Mouse (Mus musculus): ENCODE measurements at regions not wholly inside any gene's neighbourhood (a gene's known extent, or its start where the extent isn't known, plus 50 kb on each side); places are given as distances from the start of the nearest gene placed in this dataset.

- H3K79me2 ChIP-seq (ENCODE audit: control insufficient read depth, insufficient read depth, low read length, poor library complexity), result no peaks in the 10 kb centered on the region
- no peaks in the 10 kb centered on the region for H3K36me3 ChIP-seq (ENCODE audit: control insufficient read depth in 1 of 2, insufficient read depth in 2 of 2, low read length in 2 of 2)
- no peak for TF ChIP-seq SMC3 (IDR thresholded peaks at IDR 0.05; ENCODE audit: low read depth, low read length)
- TF ChIP-seq MXI1 (IDR thresholded peaks at IDR 0.05; ENCODE audit: low read depth, low read length), result no peak
- TF ChIP-seq RAD21 (IDR thresholded peaks at IDR 0.05; ENCODE audit: low read depth, low read length), result no peak
- TF ChIP-seq CHD1 (IDR thresholded peaks at IDR 0.05; ENCODE audit: low read depth, low read length), result no peak
- no peak for TF ChIP-seq ZNF384 (IDR thresholded peaks at IDR 0.05; ENCODE audit: low read depth, low read length)
- no peak for TF ChIP-seq EP300 (IDR thresholded peaks at IDR 0.05; ENCODE audit: low read depth in 1 of 2, low read length in 2 of 2)
- no peak for TF ChIP-seq HCFC1 (IDR thresholded peaks at IDR 0.05; ENCODE audit: low read depth, low read length)
- no peak for TF ChIP-seq GABPA (IDR thresholded peaks at IDR 0.05; ENCODE audit: low read depth, low read length)
- no peak for TF ChIP-seq NELFE (IDR thresholded peaks at IDR 0.05; ENCODE audit: low read depth, low read length)
- TF ChIP-seq TCF12 (IDR thresholded peaks at IDR 0.05; ENCODE audit: low read depth, low read length), result no peak
- TF ChIP-seq ELF1 (IDR thresholded peaks at IDR 0.05; ENCODE audit: low read depth, low read length), result no peak
- no peak for TF ChIP-seq CHD2 (IDR thresholded peaks at IDR 0.05; ENCODE audit: low read length)
- TF ChIP-seq SIN3A (IDR thresholded peaks at IDR 0.05; ENCODE audit: low read length), result no peak
- no peak for TF ChIP-seq ETS1 (IDR thresholded peaks at IDR 0.05; ENCODE audit: low read depth, low read length)
- TF ChIP-seq MYB (IDR thresholded peaks at IDR 0.05; ENCODE audit: low read depth, low read length), result no peak
- no peak for TF ChIP-seq CTCF (IDR thresholded peaks at IDR 0.05 in 2 of 3, conservative IDR thresholded peaks at IDR 0.05 in 1 of 3; ENCODE audit: control insufficient read depth in 1 of 3, insufficient read depth in 1 of 3, low read depth in 2 of 3, low read length in 3 of 3, poor library complexity in 1 of 3, severe bottlenecking in 1 of 3)
- TF ChIP-seq POLR2AphosphoS2 (IDR thresholded peaks at IDR 0.05; ENCODE audit: low read length), result no peak
- TF ChIP-seq JUND (IDR thresholded peaks at IDR 0.05; ENCODE audit: low read depth, low read length), result no peak
- no peak for TF ChIP-seq RCOR1 (IDR thresholded peaks at IDR 0.05; ENCODE audit: low read depth, low read length)
- no peak for TF ChIP-seq UBTF (IDR thresholded peaks at IDR 0.05; ENCODE audit: borderline replicate concordance, insufficient read depth, low read depth, low read length)
- no peak overlapping the region for H3K27ac ChIP-seq (ENCODE audit: control insufficient read depth, low read depth, low read length)
- no peak for DNase-seq (ENCODE audit: low read depth, low spot score)
- no peaks in the 10 kb centered on the region for H3K9me3 ChIP-seq (replicated peaks; ENCODE audit: insufficient read depth, low read length)
- H3K4me3 ChIP-seq (ENCODE audit: control insufficient read depth in 1 of 2, insufficient read depth in 1 of 2, low read depth in 2 of 2, low read length in 2 of 2), result no peak overlapping the region
- H3K9ac ChIP-seq (ENCODE audit: control insufficient read depth, low read depth, low read length, poor library complexity, severe bottlenecking), result no peak overlapping the region
- H3K4me1 ChIP-seq (ENCODE audit: control insufficient read depth in 1 of 2, insufficient read depth in 2 of 2, low read length in 2 of 2), result no peaks in the 10 kb centered on the region
- no peaks in the 10 kb centered on the region for H3K27me3 ChIP-seq (ENCODE audit: control insufficient read depth in 1 of 2, insufficient read depth in 2 of 2, low read length in 2 of 2)
These were observed 185.4 kb upstream of the Gk2 start for GRCm38 (mm10) chr5:97642251-97642650.

- H3K36me3 ChIP-seq (ENCODE audit: control insufficient read depth in 1 of 2, insufficient read depth in 2 of 2, low read length in 2 of 2), result no peaks in the 10 kb centered on the region
- H3K79me2 ChIP-seq (ENCODE audit: control insufficient read depth, insufficient read depth, low read length, poor library complexity), result no peaks in the 10 kb centered on the region
- no peak overlapping the region for H3K4me3 ChIP-seq (ENCODE audit: control insufficient read depth in 1 of 2, insufficient read depth in 1 of 2, low read depth in 2 of 2, low read length in 2 of 2)
- H3K27ac ChIP-seq (ENCODE audit: control insufficient read depth, low read depth, low read length), result no peak overlapping the region
- DNase-seq (ENCODE audit: low read depth, low spot score), result no peak
- H3K9me3 ChIP-seq (replicated peaks; ENCODE audit: insufficient read depth, low read length), result no peaks in the 10 kb centered on the region
- TF ChIP-seq UBTF (IDR thresholded peaks at IDR 0.05; ENCODE audit: borderline replicate concordance, insufficient read depth, low read depth, low read length) (no peak), SIN3A (IDR thresholded peaks at IDR 0.05; ENCODE audit: low read length) (no peak), MAFK (IDR thresholded peaks at IDR 0.05; ENCODE audit: borderline replicate concordance, low read depth, low read length) (no peak), MXI1 (IDR thresholded peaks at IDR 0.05; ENCODE audit: low read depth, low read length) (no peak), E2F4 (IDR thresholded peaks at IDR 0.05; ENCODE audit: borderline replicate concordance, low read depth, low read length) (no peak), ZKSCAN1 (IDR thresholded peaks at IDR 0.05; ENCODE audit: low read depth, low read length) (no peak), ZMIZ1 (IDR thresholded peaks at IDR 0.05; ENCODE audit: low read depth, low read length) (no peak), CTCF (IDR thresholded peaks at IDR 0.05 in 2 of 3, conservative IDR thresholded peaks at IDR 0.05 in 1 of 3; ENCODE audit: control insufficient read depth in 1 of 3, insufficient read depth in 1 of 3, low read depth in 2 of 3, low read length in 3 of 3, poor library complexity in 1 of 3, severe bottlenecking in 1 of 3) (no peak), EP300 (IDR thresholded peaks at IDR 0.05; ENCODE audit: low read depth in 1 of 2, low read length in 2 of 2) (no peak), TAL1 (IDR thresholded peaks at IDR 0.05; ENCODE audit: low read length) (no peak), ZNF384 (IDR thresholded peaks at IDR 0.05; ENCODE audit: low read depth, low read length) (no peak), KAT2A (conservative IDR thresholded peaks at IDR 0.05; ENCODE audit: low read depth, low read length) (no peak), NELFE (IDR thresholded peaks at IDR 0.05; ENCODE audit: low read depth, low read length) (no peak), MAX (IDR thresholded peaks at IDR 0.05; ENCODE audit: low read length) (no peak), CHD2 (IDR thresholded peaks at IDR 0.05; ENCODE audit: low read length) (no peak), CHD1 (IDR thresholded peaks at IDR 0.05; ENCODE audit: low read depth, low read length) (no peak), RAD21 (IDR thresholded peaks at IDR 0.05; ENCODE audit: low read depth, low read length) (no peak), TCF12 (IDR thresholded peaks at IDR 0.05; ENCODE audit: low read depth, low read length) (no peak), NRF1 (IDR thresholded peaks at IDR 0.05; ENCODE audit: insufficient read depth, low read depth, low read length, poor library complexity, severe bottlenecking) (no peak), USF2 (IDR thresholded peaks at IDR 0.05; ENCODE audit: borderline replicate concordance in 1 of 2, insufficient read depth in 1 of 2, low read depth in 1 of 2, low read length in 2 of 2) (no peak)
- no peaks in the 10 kb centered on the region for H3K27me3 ChIP-seq (ENCODE audit: control insufficient read depth in 1 of 2, insufficient read depth in 2 of 2, low read length in 2 of 2)
- no peak overlapping the region for H3K9ac ChIP-seq (ENCODE audit: control insufficient read depth, low read depth, low read length, poor library complexity, severe bottlenecking)
- no peaks in the 10 kb centered on the region for H3K4me1 ChIP-seq (ENCODE audit: control insufficient read depth in 1 of 2, insufficient read depth in 2 of 2, low read length in 2 of 2)
These were observed 184.8 kb upstream of the Gk2 start for GRCm38 (mm10) chr5:97641646-97642045.

Measured in MEL (cell line).